Mouse (Mus musculus) CH12.LX (cell line): ENCODE measurements around the gene F2rl1.

ENCODE experiments used
- CTCF ChIP-seq, 2 experiments: IDR thresholded peaks in 1 of 2; conservative IDR thresholded peaks in 1 of 2; 2 replicates each; pipeline ENCODE4 v1.5.1; 2011 to 2012; ENCODE audit warnings: low read depth in 2 of 2, low read length in 2 of 2, improper control_type of control experiment in 1 of 2, inconsistent platforms in 1 of 2, mild to moderate bottlenecking in 1 of 2, moderate library complexity in 1 of 2
- E2F4 ChIP-seq: IDR thresholded peaks from 2 replicates; pipeline ENCODE4 v1.6.1; 2011; ENCODE audit warnings: low read depth, low read length, improper control_type of control experiment; ENCODE audit not compliant: insufficient replicate concordance
- EP300 ChIP-seq: IDR thresholded peaks from 2 replicates; pipeline ENCODE4 v1.6.1; 2011; ENCODE audit warnings: low read length, improper control_type of control experiment
- ETS1 ChIP-seq: conservative IDR thresholded peaks from 2 replicates; pipeline ENCODE4 v1.6.1; 2012; ENCODE audit warnings: low read depth, mild to moderate bottlenecking, inconsistent platforms, low read length, improper control_type of control experiment, moderate library complexity
- MEF2A ChIP-seq: IDR thresholded peaks from 2 replicates; pipeline ENCODE4 v1.6.1; 2014; ENCODE audit warnings: low read depth, mild to moderate bottlenecking, inconsistent platforms, low read length, improper control_type of control experiment, borderline replicate concordance
- POLR2A ChIP-seq: IDR thresholded peaks from 2 replicates; pipeline ENCODE4 v1.6.1; 2011; ENCODE audit warnings: low read depth, mild to moderate bottlenecking, improper control_type of control experiment, low read length
- TBP ChIP-seq: conservative IDR thresholded peaks from 2 replicates; pipeline ENCODE4 v1.6.1; 2011; ENCODE audit warnings: low read depth, low read length, improper control_type of control experiment
- USF1 ChIP-seq: IDR thresholded peaks from 2 replicates; pipeline ENCODE4 v1.6.1; 2014; ENCODE audit warnings: low read depth, mild to moderate bottlenecking, inconsistent platforms, low read length, improper control_type of control experiment
- ZC3H11A ChIP-seq: IDR thresholded peaks from 2 replicates; pipeline ENCODE4 v1.6.1; 2012; ENCODE audit warnings: low read depth, mild to moderate bottlenecking, inconsistent platforms, low read length, improper control_type of control experiment
- ZKSCAN1 ChIP-seq: IDR thresholded peaks from 2 replicates; pipeline ENCODE4 v1.6.1; 2012; ENCODE audit warnings: low read depth, inconsistent platforms, low read length, improper control_type of control experiment, borderline replicate concordance
- ZMIZ1 ChIP-seq: IDR thresholded peaks from 2 replicates; pipeline ENCODE4 v1.6.1; 2012; ENCODE audit warnings: low read depth, mild to moderate bottlenecking, inconsistent platforms, low read length, improper control_type of control experiment
- ZNF384 ChIP-seq: IDR thresholded peaks from 2 replicates; pipeline ENCODE4 v1.6.1; 2012; ENCODE audit warnings: low read depth, low read length, improper control_type of control experiment, inconsistent platforms

GRCm38 (mm10) chr13:95493296-95493695 is 31.7 kb downstream of the F2rl1 start:
- TF ChIP-seq ZNF384, result no peak
- no peak for TF ChIP-seq ZKSCAN1
- no peak for TF ChIP-seq EP300
- TF ChIP-seq TBP, result no peak
- TF ChIP-seq E2F4, result no peak
- TF ChIP-seq CTCF (conservative IDR thresholded peaks at IDR 0.05 in 1 of 2, IDR thresholded peaks at IDR 0.05 in 1 of 2; ENCODE audit: low read depth in 2 of 2, low read length in 2 of 2), result no peak
- no peak for TF ChIP-seq POLR2A
- TF ChIP-seq MEF2A, result no peak
- TF ChIP-seq ETS1, result no peak
- TF ChIP-seq USF1, result no peak
- no peak for TF ChIP-seq ZMIZ1
- no peak for TF ChIP-seq ZC3H11A
